Mouse (Mus musculus) heart, adult 2 months (tissue): ENCODE data around the gene Palld. TPM values are rescaled to one million over a fixed set of nuclear protein-coding genes. Genes with fewer than 3 reads are reported as not detected.

Experiments used
- DNase-seq, 2 experiments: peaks; one replicate each; pipeline ENCODE4 v3.0.0; 2021
- H3K27ac ChIP-seq: fragments of 200-600 bp; 2 replicates; pipeline ENCODE4 v1.8.1; 2022
- H3K27me3 ChIP-seq: fragments of 200-500 bp; 2 replicates; pipeline ENCODE4 v1.6.1; 2012; ENCODE audit warnings: mild to moderate bottlenecking, low read length, inconsistent platforms, mixed read lengths; ENCODE audit not compliant: control insufficient read depth, insufficient read depth
- H3K36me3 ChIP-seq: fragments of 200-500 bp; 2 replicates; pipeline ENCODE4 v1.6.1; 2012; ENCODE audit warnings: low read length, inconsistent platforms; ENCODE audit not compliant: control insufficient read depth, insufficient read depth
- H3K4me1 ChIP-seq: fragments of 200-500 bp; 2 replicates; pipeline ENCODE4 v1.6.1; 2011; ENCODE audit warnings: low read length; ENCODE audit not compliant: control insufficient read depth, insufficient read depth
- H3K4me3 ChIP-seq: fragments of 200-600 bp; 2 replicates; pipeline ENCODE4 v1.8.1; 2022
- H3K79me2 ChIP-seq: fragments of 200-500 bp; replicated peaks from 2 replicates; pipeline ENCODE4 v1.6.1; 2012; ENCODE audit warnings: mild to moderate bottlenecking, inconsistent platforms, low read length, moderate library complexity, mixed read lengths; ENCODE audit not compliant: control insufficient read depth, insufficient read depth
- H3K9ac ChIP-seq: fragments of 200-500 bp; 2 replicates; pipeline ENCODE4 v1.6.1; 2012; ENCODE audit warnings: low read depth, mild to moderate bottlenecking, control low read depth, inconsistent platforms, low read length, mixed read lengths
- CTCF ChIP-seq: fragments of 200-600 bp; IDR thresholded peaks from 2 replicates; pipeline ENCODE4 v1.8.1; 2022; ENCODE audit warnings: antibody characterized with exemption, mild to moderate bottlenecking, moderate library complexity
- EP300 ChIP-seq: fragments of 200-500 bp; IDR thresholded peaks from 2 replicates; pipeline ENCODE4 v1.6.1; 2011; ENCODE audit warnings: low read depth, low read length, control low read depth; ENCODE audit not compliant: insufficient read depth
- POLR2A ChIP-seq: fragments of 200-500 bp; IDR thresholded peaks from 2 replicates; pipeline ENCODE4 v1.6.1; 2011; ENCODE audit warnings: mild to moderate bottlenecking, low read depth, low read length, control low read depth; ENCODE audit not compliant: insufficient read depth
- WGBS: fragments of 180-500 bp; shearing (Covaris S2); methylation state at CpG from one replicate; pipeline ENCODE4 v1.1.7; 2018; 5-methylcytosine and 5-hydroxymethylcytosine counted together
- intact Hi-C: fragments of 180-260 bp; cut with DNase I; formaldehyde crosslinking; loops from one replicate; pipeline ENCODE4 v1.15.1; 2025
- polyA plus RNA-seq: library from polyadenylated mRNA; depleted of rRNA; stranded (reverse); fragments of >200 nt; gene quantifications from 2 replicates; pipeline ENCODE4 v1.2.3, GENCODE M21; 2012
- total RNA-seq, 2 experiments: library from RNA; stranded (reverse); gene quantifications; 2 replicates each; pipeline ENCODE4 v1.2.3; 2021

Gene Palld
- total and polyA plus RNA-seq, 3 experiments: 60.3 to 188 (median 169) TPM

- H3K9ac ChIP-seq: no peak overlapping the region
- DNase-seq: no peak
- no peak overlapping the region for H3K4me3 ChIP-seq
- TF ChIP-seq EP300 (no peak), POLR2A (no peak), CTCF (no peak)
- H3K36me3 ChIP-seq: no peaks in the 10 kb centered on the region; the same call in 1 of the 2 replicates
- intact Hi-C loops: no loop called here
- H3K27ac ChIP-seq: peak overlapping the region; percentile 53; the same call in 1 of the 2 replicates
- peaks cover 7% of the 10 kb centered on the region for H3K4me1 ChIP-seq
- WGBS: 72% methylated on average over 6 of the region's 6 CpGs
- H3K79me2 ChIP-seq: no peaks in the 10 kb centered on the region; the same call in 1 of the 2 replicates
- no peaks in the 10 kb centered on the region for H3K27me3 ChIP-seq
Observed at GRCm38 (mm10) chr8:61743764-61744562, 158.5 kb downstream of the Palld start.

- TF ChIP-seq POLR2A (no peak), EP300 (no peak), CTCF (no peak)
- Histone ChIP-seq H3K4me3 (no peak overlapping the region), H3K79me2 (no peaks in the 10 kb centered on the region), H3K27ac (no peak overlapping the region), H3K27me3 (no peaks in the 10 kb centered on the region), H3K4me1 (no peaks in the 10 kb centered on the region), H3K9ac (no peak overlapping the region), H3K36me3 (no peaks in the 10 kb centered on the region)
- intact Hi-C loops: no loop called here
- DNase-seq: no peak
- 89% methylated on average over 4 of the region's 4 CpGs for WGBS
Observed at GRCm38 (mm10) chr8:61737465-61737864, 165.0 kb downstream of the Palld start.

- no peak overlapping the region for H3K9ac ChIP-seq
- no peaks in the 10 kb centered on the region for H3K79me2 ChIP-seq
- DNase-seq: no peak
- no peaks in the 10 kb centered on the region for H3K36me3 ChIP-seq
- no peak overlapping the region for H3K4me3 ChIP-seq
- intact Hi-C loops: no loop called here
- H3K27ac ChIP-seq: no peak overlapping the region
- WGBS: 88% methylated on average over 8 of the region's 8 CpGs
- no peaks in the 10 kb centered on the region for H3K4me1 ChIP-seq
- TF ChIP-seq CTCF (no peak), POLR2A (no peak), EP300 (no peak)
- no peaks in the 10 kb centered on the region for H3K27me3 ChIP-seq
Observed at GRCm38 (mm10) chr8:61736739-61737243, 165.7 kb downstream of the Palld start.

- TF ChIP-seq EP300 (no peak), POLR2A (no peak), CTCF (peak; percentile 57)
- no peaks in the 10 kb centered on the region; the same call in 1 of the 2 replicates for H3K36me3 ChIP-seq
- intact Hi-C loops: no loop called here
- H3K9ac ChIP-seq: no peak overlapping the region
- H3K4me3 ChIP-seq: no peak overlapping the region
- no peak overlapping the region for H3K27ac ChIP-seq
- no peak for DNase-seq
- no peaks in the 10 kb centered on the region for H3K27me3 ChIP-seq
- WGBS: 63% methylated on average over 4 of the region's 4 CpGs
- H3K4me1 ChIP-seq: peaks cover 2% of the 10 kb centered on the region; the same call in 1 of the 2 replicates
- no peaks in the 10 kb centered on the region for H3K79me2 ChIP-seq
Observed at GRCm38 (mm10) chr8:61736117-61736516, 166.4 kb downstream of the Palld start.

GRCm38 (mm10) chr8:61734164-61734563 is 168.3 kb downstream of the Palld start:
- 71% methylated on average over 8 of the region's 8 CpGs for WGBS
- Histone ChIP-seq H3K9ac (no peak overlapping the region), H3K27ac (no peak overlapping the region), H3K27me3 (no peaks in the 10 kb centered on the region), H3K4me1 (peaks cover 4% of the 10 kb centered on the region; the same call in 1 of the 2 replicates), H3K79me2 (no peaks in the 10 kb centered on the region; the same call in 1 of the 2 replicates), H3K36me3 (peaks cover 2% of the 10 kb centered on the region), H3K4me3 (no peak overlapping the region)
- TF ChIP-seq EP300 (no peak), POLR2A (no peak), CTCF (no peak)
- DNase-seq: no peak
- intact Hi-C loops: no loop called here

GRCm38 (mm10) chr8:61732184-61732583 is 170.3 kb downstream of the Palld start:
- Histone ChIP-seq H3K4me3 (no peak overlapping the region), H3K9ac (no peak overlapping the region), H3K4me1 (peaks cover 6% of the 10 kb centered on the region; the same call in 1 of the 2 replicates), H3K27me3 (no peaks in the 10 kb centered on the region), H3K79me2 (no peaks in the 10 kb centered on the region; the same call in 1 of the 2 replicates), H3K36me3 (peaks cover 2% of the 10 kb centered on the region), H3K27ac (no peak overlapping the region)
- intact Hi-C loops: no loop called here
- no peak for TF ChIP-seq CTCF
- TF ChIP-seq POLR2A: no peak
- TF ChIP-seq EP300: no peak
- DNase-seq: no peak
- 58% methylated on average over 6 of the region's 6 CpGs for WGBS
